Mouse (Mus musculus) limb, embryonic 13.5 days (tissue): ENCODE measurements at regions not wholly inside any gene's neighbourhood (a gene's known extent, or its start where the extent isn't known, plus 50 kb on each side); places are given as distances from the start of the nearest gene placed in this dataset.
A peak's percentile ranks its signal among the peaks of the same experiment; 100 is the strongest.

Source experiments
- ATAC-seq: fragments of 200-750 bp; cut with Nextera tagmentation; 2 replicates; pipeline ENCODE4 v1.8.0; 2017; ENCODE audit warnings: low read depth, moderate number of reproducible peaks, moderate TSS enrichment; ENCODE audit not compliant: low FRiP score
- H3K27ac ChIP-seq: fragments of 300-500 bp; sonication (generic); 2 replicates; pipeline ENCODE4 v1.5.1; 2015; ENCODE audit warnings: inconsistent platforms, mild to moderate bottlenecking, moderate library complexity
- H3K27me3 ChIP-seq: fragments of 300-500 bp; sonication (generic); 2 replicates; pipeline ENCODE4 v1.6.1; 2015; ENCODE audit warnings: mild to moderate bottlenecking, inconsistent platforms
- H3K36me3 ChIP-seq: fragments of 300-500 bp; sonication (generic); 2 replicates; pipeline ENCODE4 v1.6.1; 2015; ENCODE audit warnings: inconsistent platforms, mild to moderate bottlenecking, moderate library complexity
- H3K4me1 ChIP-seq: fragments of 300-500 bp; sonication (generic); 2 replicates; pipeline ENCODE4 v1.6.1; 2015; ENCODE audit warnings: inconsistent platforms
- H3K4me2 ChIP-seq: fragments of 300-500 bp; sonication (generic); replicated peaks from 2 replicates; pipeline ENCODE4 v1.6.1; 2015; ENCODE audit warnings: inconsistent platforms, mild to moderate bottlenecking, moderate library complexity
- H3K4me3 ChIP-seq: fragments of 300-500 bp; sonication (generic); 2 replicates; pipeline ENCODE4 v1.5.1; 2015; ENCODE audit warnings: moderate library complexity, mild to moderate bottlenecking, inconsistent platforms
- H3K9ac ChIP-seq: fragments of 300-500 bp; sonication (generic); 2 replicates; pipeline ENCODE4 v1.6.1; 2015; ENCODE audit warnings: mild to moderate bottlenecking, inconsistent platforms
- H3K9me3 ChIP-seq: fragments of 300-500 bp; sonication (generic); 2 replicates; pipeline ENCODE4 v1.6.1; 2016; ENCODE audit warnings: inconsistent platforms
- WGBS: fragments of 180-500 bp; shearing (Covaris S2); methylation state at CpG from one replicate; pipeline ENCODE4 v1.1.7; 2015; 5-methylcytosine and 5-hydroxymethylcytosine counted together

DNA sequence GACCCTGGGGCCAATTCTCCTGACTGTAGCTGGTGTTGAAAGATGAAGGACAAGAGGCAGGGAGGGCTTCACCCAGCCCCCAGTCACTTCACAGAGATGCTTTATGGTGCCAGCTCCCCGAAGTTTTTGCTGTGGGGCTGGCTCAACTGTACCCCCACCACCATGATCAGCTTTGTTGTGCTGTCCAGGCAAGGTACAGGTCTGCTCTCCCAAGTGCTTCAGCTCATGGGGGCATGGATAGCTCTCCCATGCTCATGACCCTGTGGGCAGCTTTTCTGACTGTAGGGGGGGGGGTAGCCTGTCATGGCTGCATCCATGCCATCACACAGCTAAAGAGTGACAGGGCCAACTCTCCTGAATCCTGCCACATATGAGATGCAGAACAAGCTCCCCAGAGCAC, 1072.9 kb upstream of the Cited2 start:
- no peaks in the 10 kb centered on the region for H3K36me3 ChIP-seq
- H3K4me3 ChIP-seq: no peak overlapping the region
- H3K4me1 ChIP-seq: no peaks in the 10 kb centered on the region
- no peaks in the 10 kb centered on the region for H3K9me3 ChIP-seq
- H3K27ac ChIP-seq: no peak overlapping the region
- H3K9ac ChIP-seq: no peak overlapping the region
- ATAC-seq: 0 out of 2 replicates have a peak, but pooled peaks have one; percentile 36
- H3K27me3 ChIP-seq: no peaks in the 10 kb centered on the region
- WGBS: 50% methylated on average over 1 of the region's 1 CpGs
- no peak overlapping the region for H3K4me2 ChIP-seq

DNA sequence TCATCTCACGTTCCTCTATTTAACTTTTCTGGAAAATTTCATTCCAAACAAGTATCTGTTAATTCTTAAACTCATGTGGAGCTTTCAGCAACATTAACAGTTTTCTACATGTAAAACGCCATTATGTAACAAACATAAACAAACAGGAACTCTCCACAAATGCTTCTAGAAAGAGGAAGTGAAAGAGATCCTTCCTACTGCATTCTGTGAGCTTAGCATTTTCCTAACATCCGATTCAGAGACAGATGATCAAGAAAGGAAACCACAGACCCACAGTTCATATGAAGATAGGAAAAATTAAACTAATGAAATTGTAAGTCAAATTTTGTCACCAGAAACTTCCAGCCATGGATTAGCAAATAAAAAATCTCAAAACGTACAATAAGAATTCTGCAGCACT, 1070.6 kb upstream of the Cited2 start:
- WGBS: 86% methylated on average over 4 of the region's 4 CpGs

DNA sequence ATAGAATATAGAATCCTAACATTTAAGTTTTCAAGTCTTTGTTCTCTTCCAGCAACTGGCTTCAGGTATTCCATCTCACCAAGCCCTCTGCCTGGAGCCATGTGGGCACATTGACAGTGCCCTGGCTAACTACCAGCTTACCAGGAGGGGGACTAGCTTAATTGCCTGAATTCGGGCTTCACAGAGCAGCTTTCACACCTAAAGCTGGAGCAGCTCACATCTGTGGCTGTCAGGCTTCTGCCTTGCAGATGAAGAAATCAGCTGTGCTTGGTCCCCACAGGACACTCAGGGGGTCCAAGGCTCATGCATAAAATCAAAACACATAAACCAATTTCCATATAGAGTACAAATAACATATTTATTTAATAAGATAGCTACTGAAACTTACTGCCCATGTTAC, 1058.5 kb upstream of the Cited2 start:
- ATAC-seq: no peak
- no peaks in the 10 kb centered on the region for H3K9me3 ChIP-seq
- WGBS: 10% methylated on average over 1 of the region's 1 CpGs

More for the DNA sequence above, 1070.6 kb upstream of the Cited2 start:
- ATAC-seq: no peak
- Histone ChIP-seq H3K4me2 (no peak overlapping the region), H3K27me3 (no peaks in the 10 kb centered on the region), H3K9me3 (no peaks in the 10 kb centered on the region), H3K9ac (no peak overlapping the region), H3K36me3 (no peaks in the 10 kb centered on the region), H3K27ac (no peak overlapping the region), H3K4me1 (no peaks in the 10 kb centered on the region), H3K4me3 (no peak overlapping the region)

GRCm38 (mm10) chr10:16670286-16670685, 1052.7 kb upstream of the Cited2 start:
- whole genome bisulfite sequencing: 86% methylated on average over 2 of the region's 2 CpGs
- ATAC-seq: no peak

More for the DNA sequence above, 1058.5 kb upstream of the Cited2 start:
- H3K9ac ChIP-seq: no peak overlapping the region
- no peak overlapping the region for H3K27ac ChIP-seq
- H3K36me3 ChIP-seq: no peaks in the 10 kb centered on the region
- H3K4me2 ChIP-seq: no peak overlapping the region
- no peaks in the 10 kb centered on the region for H3K27me3 ChIP-seq
- no peaks in the 10 kb centered on the region for H3K4me1 ChIP-seq
- H3K4me3 ChIP-seq: no peak overlapping the region

GRCm38 (mm10) chr10:16681001-16681400, 1042.0 kb upstream of the Cited2 start:
- H3K9me3 ChIP-seq: no peaks in the 10 kb centered on the region
- H3K4me2 ChIP-seq: no peak overlapping the region
- H3K4me1 ChIP-seq: no peaks in the 10 kb centered on the region
- no peaks in the 10 kb centered on the region for H3K27me3 ChIP-seq
- no peaks in the 10 kb centered on the region for H3K36me3 ChIP-seq
- H3K27ac ChIP-seq: no peak overlapping the region
- H3K4me3 ChIP-seq: no peak overlapping the region
- ATAC-seq: no peak
- no peak overlapping the region for H3K9ac ChIP-seq
- 87% methylated on average over 3 of the region's 3 CpGs for WGBS

More at GRCm38 (mm10) chr10:16670286-16670685, 1052.7 kb upstream of the Cited2 start:
- Histone ChIP-seq H3K9ac (no peak overlapping the region), H3K4me3 (no peak overlapping the region), H3K9me3 (no peaks in the 10 kb centered on the region), H3K4me2 (no peak overlapping the region), H3K36me3 (no peaks in the 10 kb centered on the region), H3K4me1 (no peaks in the 10 kb centered on the region), H3K27ac (no peak overlapping the region), H3K27me3 (no peaks in the 10 kb centered on the region)

- no peaks in the 10 kb centered on the region for H3K9me3 ChIP-seq
- H3K4me3 ChIP-seq: no peak overlapping the region
- H3K27ac ChIP-seq: no peak overlapping the region
- no peak for ATAC-seq
- H3K9ac ChIP-seq: no peak overlapping the region
- WGBS: 92% methylated on average over 1 of the region's 1 CpGs
- no peak overlapping the region for H3K4me2 ChIP-seq
- H3K4me1 ChIP-seq: no peaks in the 10 kb centered on the region
- no peaks in the 10 kb centered on the region for H3K27me3 ChIP-seq
- no peaks in the 10 kb centered on the region for H3K36me3 ChIP-seq
Measured at GRCm38 (mm10) chr10:16685352-16685751, 1037.7 kb upstream of the Cited2 start.

DNA sequence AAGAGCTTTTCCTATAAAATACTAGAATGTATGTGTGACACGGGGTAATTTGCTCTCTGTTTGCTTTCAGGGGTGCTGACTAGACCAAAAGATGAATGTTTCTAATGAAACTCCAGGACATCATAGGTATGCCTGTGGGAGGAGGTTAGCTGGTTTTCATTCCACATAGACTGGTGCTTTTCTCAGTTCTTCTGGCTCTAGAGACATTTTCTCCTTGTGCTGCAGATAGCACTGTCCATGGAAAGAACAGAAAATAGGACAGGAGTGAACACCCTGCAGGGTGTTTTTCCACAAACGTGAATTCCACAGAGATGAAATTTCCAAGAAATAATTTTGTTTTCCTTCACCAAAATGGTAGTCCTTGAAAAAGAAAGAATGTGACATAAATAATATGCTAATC, 1016.0 kb upstream of the Cited2 start:
- 50% methylated on average over 2 of the region's 2 CpGs for WGBS
- Histone ChIP-seq H3K4me3 (no peak overlapping the region), H3K27ac (no peak overlapping the region), H3K4me1 (no peaks in the 10 kb centered on the region), H3K9ac (no peak overlapping the region), H3K27me3 (no peaks in the 10 kb centered on the region), H3K4me2 (no peak overlapping the region), H3K9me3 (no peaks in the 10 kb centered on the region), H3K36me3 (no peaks in the 10 kb centered on the region)
- no peak for ATAC-seq

GRCm38 (mm10) chr10:16713143-16713542, 1009.9 kb upstream of the Cited2 start:
- H3K4me2 ChIP-seq: no peak overlapping the region
- no peaks in the 10 kb centered on the region for H3K36me3 ChIP-seq
- ATAC-seq: no peak
- H3K9me3 ChIP-seq: no peaks in the 10 kb centered on the region
- H3K4me1 ChIP-seq: no peaks in the 10 kb centered on the region
- no peak overlapping the region for H3K27ac ChIP-seq
- WGBS: 40% methylated on average over 3 of the region's 3 CpGs
- H3K4me3 ChIP-seq: no peak overlapping the region
- no peaks in the 10 kb centered on the region for H3K27me3 ChIP-seq
- no peak overlapping the region for H3K9ac ChIP-seq

- WGBS: 78% methylated on average over 4 of the region's 4 CpGs
- Histone ChIP-seq H3K9ac (no peak overlapping the region), H3K27me3 (no peaks in the 10 kb centered on the region), H3K9me3 (no peaks in the 10 kb centered on the region), H3K4me1 (no peaks in the 10 kb centered on the region), H3K27ac (no peak overlapping the region), H3K4me3 (no peak overlapping the region), H3K4me2 (no peak overlapping the region), H3K36me3 (no peaks in the 10 kb centered on the region)
- ATAC-seq: no peak
Measured at GRCm38 (mm10) chr10:16714065-16714464, 1009.0 kb upstream of the Cited2 start.

DNA sequence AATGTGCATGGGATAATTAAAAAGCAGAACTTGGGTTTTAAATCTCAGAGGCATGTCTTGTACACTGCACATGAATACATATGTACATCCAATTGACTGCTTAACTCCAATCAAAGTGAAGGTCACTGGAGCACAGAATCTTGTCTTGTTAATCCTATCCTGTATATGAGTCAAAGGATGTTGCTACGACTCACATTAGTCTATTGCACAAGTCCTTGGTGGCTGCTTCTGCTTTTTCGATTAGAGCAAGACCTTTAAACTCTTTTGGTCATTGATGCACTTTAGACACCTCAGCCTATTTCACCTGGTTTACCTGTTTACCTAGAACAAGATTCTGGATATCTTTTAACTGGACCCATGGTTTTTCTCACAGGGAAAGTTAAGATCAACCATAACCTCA, 1008.5 kb upstream of the Cited2 start:
- no peaks in the 10 kb centered on the region for H3K9me3 ChIP-seq
- no peaks in the 10 kb centered on the region for H3K27me3 ChIP-seq
- WGBS: 85% methylated on average over 2 of the region's 2 CpGs
- ATAC-seq: no peak
- no peak overlapping the region for H3K9ac ChIP-seq
- H3K27ac ChIP-seq: no peak overlapping the region
- no peak overlapping the region for H3K4me2 ChIP-seq
- H3K4me1 ChIP-seq: no peaks in the 10 kb centered on the region
- no peak overlapping the region for H3K4me3 ChIP-seq
- H3K36me3 ChIP-seq: no peaks in the 10 kb centered on the region

DNA sequence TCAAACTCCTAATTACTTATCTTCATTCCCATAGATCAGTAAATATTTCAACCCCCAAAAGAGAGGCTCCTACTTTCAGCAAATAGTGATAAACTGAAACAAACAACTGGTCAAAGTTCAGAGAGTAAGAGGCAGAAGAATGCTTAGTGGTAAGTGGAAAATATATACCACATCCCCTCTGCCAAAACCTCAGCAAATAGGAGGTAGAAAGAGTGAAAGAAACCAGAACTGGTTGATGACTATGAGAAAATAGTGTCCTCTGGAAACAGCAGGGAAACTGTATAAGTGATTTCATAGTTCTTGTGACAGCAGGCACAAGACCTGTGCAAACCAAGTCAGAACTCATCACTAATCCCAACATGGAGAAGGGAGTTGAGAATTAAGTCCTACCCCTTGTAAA, 980.8 kb upstream of the Cited2 start:
- H3K4me1 ChIP-seq: no peaks in the 10 kb centered on the region
- no peak overlapping the region for H3K4me3 ChIP-seq
- ATAC-seq: no peak
- H3K9ac ChIP-seq: no peak overlapping the region
- H3K9me3 ChIP-seq: no peaks in the 10 kb centered on the region
- H3K36me3 ChIP-seq: no peaks in the 10 kb centered on the region
- H3K4me2 ChIP-seq: no peak overlapping the region
- no peaks in the 10 kb centered on the region for H3K27me3 ChIP-seq
- H3K27ac ChIP-seq: no peak overlapping the region

- no peak overlapping the region for H3K27ac ChIP-seq
- no peak for ATAC-seq
- no peak overlapping the region for H3K4me2 ChIP-seq
- H3K9me3 ChIP-seq: no peaks in the 10 kb centered on the region
- H3K4me3 ChIP-seq: no peak overlapping the region
- H3K4me1 ChIP-seq: no peaks in the 10 kb centered on the region
- H3K9ac ChIP-seq: no peak overlapping the region
- no peaks in the 10 kb centered on the region for H3K27me3 ChIP-seq
- H3K36me3 ChIP-seq: no peaks in the 10 kb centered on the region
Measured at GRCm38 (mm10) chr10:16751546-16751945, 971.5 kb upstream of the Cited2 start.

DNA sequence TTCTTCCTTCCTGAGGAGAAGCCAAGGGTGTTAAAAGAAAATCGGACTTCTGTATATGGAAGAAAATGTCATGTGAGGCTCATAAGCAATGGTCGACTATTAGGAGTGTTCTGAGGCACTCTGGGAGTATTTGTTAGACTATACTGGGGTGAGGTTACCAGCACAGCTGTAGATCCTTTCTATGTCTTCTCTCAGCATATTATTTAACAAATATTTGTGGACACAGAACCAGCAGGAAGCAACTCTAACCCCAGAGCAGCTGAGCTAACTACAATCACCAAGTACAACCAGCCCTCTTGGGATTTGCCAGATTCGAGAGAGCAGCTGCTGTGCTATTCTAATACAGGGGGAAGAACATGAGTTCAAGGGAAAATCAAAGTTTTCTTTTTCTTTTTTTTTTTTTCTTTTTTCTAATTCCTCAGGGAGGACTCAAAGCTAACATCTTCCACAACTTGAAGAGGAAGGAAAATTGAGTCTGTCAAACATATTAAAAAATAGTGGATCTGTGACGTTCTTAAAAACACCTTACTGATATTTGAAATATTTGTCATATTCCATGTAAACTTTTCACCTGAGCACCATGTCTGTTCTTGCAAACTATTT, 933.3 kb upstream of the Cited2 start:
- H3K27me3 ChIP-seq: no peaks in the 10 kb centered on the region
- H3K27ac ChIP-seq: no peak overlapping the region
- 48% methylated on average over 4 of the region's 4 CpGs for WGBS
- peak; percentile 72 for ATAC-seq
- no peak overlapping the region for H3K9ac ChIP-seq
- H3K4me2 ChIP-seq: no peak overlapping the region
- H3K36me3 ChIP-seq: no peaks in the 10 kb centered on the region
- no peak overlapping the region for H3K4me3 ChIP-seq
- H3K9me3 ChIP-seq: no peaks in the 10 kb centered on the region
- no peaks in the 10 kb centered on the region; the same call in 1 of the 2 replicates for H3K4me1 ChIP-seq
